Mouse (Mus musculus) stomach, embryonic 15.5 days (tissue): ENCODE measurements around the gene Nrbf2. TPM values are rescaled to one million over a fixed set of nuclear protein-coding genes. Genes with fewer than 3 reads are reported as not detected.

Source experiments
- ATAC-seq: fragments of 200-750 bp; cut with Nextera tagmentation; 2 replicates; pipeline ENCODE4 v1.8.0; 2017; ENCODE audit warnings: low read depth, moderate number of reproducible peaks, moderate TSS enrichment; ENCODE audit not compliant: insufficient read depth, low FRiP score
- H3K27ac ChIP-seq: fragments of 300-500 bp; sonication (generic); 2 replicates; pipeline ENCODE4 v1.5.1; 2015; ENCODE audit warnings: mild to moderate bottlenecking, inconsistent platforms
- H3K27me3 ChIP-seq: fragments of 300-500 bp; sonication (generic); replicated peaks from 2 replicates; pipeline ENCODE4 v1.6.1; 2015; ENCODE audit warnings: inconsistent platforms
- H3K36me3 ChIP-seq: fragments of 300-500 bp; sonication (generic); 2 replicates; pipeline ENCODE4 v1.6.1; 2015; ENCODE audit warnings: inconsistent platforms
- H3K4me1 ChIP-seq: fragments of 300-500 bp; sonication (generic); 2 replicates; pipeline ENCODE4 v1.6.1; 2015; ENCODE audit warnings: inconsistent platforms
- H3K4me2 ChIP-seq: fragments of 300-500 bp; sonication (generic); 2 replicates; pipeline ENCODE4 v1.6.1; 2015; ENCODE audit warnings: mild to moderate bottlenecking, inconsistent platforms
- H3K4me3 ChIP-seq: fragments of 300-500 bp; sonication (generic); replicated peaks from 2 replicates; pipeline ENCODE4 v1.5.1; 2015; ENCODE audit warnings: inconsistent platforms
- H3K9ac ChIP-seq: fragments of 300-500 bp; sonication (generic); 2 replicates; pipeline ENCODE4 v1.6.1; 2015; ENCODE audit warnings: inconsistent platforms
- H3K9me3 ChIP-seq: fragments of 300-500 bp; sonication (generic); 2 replicates; pipeline ENCODE4 v1.6.1; 2016; ENCODE audit warnings: inconsistent platforms
- WGBS: fragments of 180-500 bp; shearing (Covaris S2); methylation state at CpG from one replicate; pipeline ENCODE4 v1.1.7; 2015; 5-methylcytosine and 5-hydroxymethylcytosine counted together
- polyA plus RNA-seq: library from polyadenylated mRNA; unstranded; fragments of >200 nt; fragmentation: Nextera tagmentation; extraction: Ambion mirVana; gene quantifications from 2 replicates; pipeline ENCODE4 v1.2.1, GENCODE M21; 2015

The Nrbf2 gene
- polyA plus RNA-seq, 1 experiment from 2014 or later, result 35.1 TPM

DNA sequence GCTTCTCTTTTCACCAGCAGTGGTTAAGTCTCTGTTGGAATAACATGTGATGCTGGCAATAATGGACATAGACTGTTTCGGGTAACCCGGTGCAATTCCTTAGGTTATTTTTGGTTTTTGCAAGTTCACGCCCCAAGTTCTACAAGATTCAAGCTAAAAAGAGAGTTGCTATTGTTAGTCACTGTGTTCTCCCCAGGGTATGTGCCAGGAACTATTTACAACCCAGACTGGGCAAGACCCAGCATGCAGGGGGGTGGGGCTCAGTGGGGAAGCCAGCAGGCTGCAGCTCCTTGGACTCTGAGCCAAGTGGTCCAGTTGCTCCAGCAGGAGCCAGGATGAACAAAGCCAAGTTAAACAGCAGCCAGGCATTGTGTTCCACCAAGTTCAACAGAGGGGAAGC, 2.8 kb upstream of the Nrbf2 start:
- no peak overlapping the region for H3K4me2 ChIP-seq
- WGBS, result 70% methylated on average over 3 of the region's 3 CpGs
- no peaks in the 10 kb centered on the region for H3K36me3 ChIP-seq
- H3K9ac ChIP-seq, result no peak overlapping the region
- peak overlapping the region; percentile 37; the same call in 1 of the 2 replicates for H3K27ac ChIP-seq
- ATAC-seq, result no peak
- H3K4me1 ChIP-seq, result peaks cover 11% of the 10 kb centered on the region
- H3K4me3 ChIP-seq, result no peak overlapping the region
- H3K9me3 ChIP-seq, result no peaks in the 10 kb centered on the region
- no peaks in the 10 kb centered on the region for H3K27me3 ChIP-seq

GRCm38 (mm10) chr10:67284761-67285175, 337 bp downstream of the Nrbf2 start:
- Histone ChIP-seq H3K9me3 (no peaks in the 10 kb centered on the region), H3K4me3 (peak overlapping the region; percentile 97), H3K4me2 (peak overlapping the region; percentile 63), H3K27me3 (no peaks in the 10 kb centered on the region), H3K36me3 (no peaks in the 10 kb centered on the region), H3K27ac (peak overlapping the region; percentile 81), H3K4me1 (peaks cover 11% of the 10 kb centered on the region), H3K9ac (peak overlapping the region; percentile 92)
- ATAC-seq, result peak; percentile 58
- WGBS, result under 1% methylated on average over 36 of the region's 41 CpGs

DNA sequence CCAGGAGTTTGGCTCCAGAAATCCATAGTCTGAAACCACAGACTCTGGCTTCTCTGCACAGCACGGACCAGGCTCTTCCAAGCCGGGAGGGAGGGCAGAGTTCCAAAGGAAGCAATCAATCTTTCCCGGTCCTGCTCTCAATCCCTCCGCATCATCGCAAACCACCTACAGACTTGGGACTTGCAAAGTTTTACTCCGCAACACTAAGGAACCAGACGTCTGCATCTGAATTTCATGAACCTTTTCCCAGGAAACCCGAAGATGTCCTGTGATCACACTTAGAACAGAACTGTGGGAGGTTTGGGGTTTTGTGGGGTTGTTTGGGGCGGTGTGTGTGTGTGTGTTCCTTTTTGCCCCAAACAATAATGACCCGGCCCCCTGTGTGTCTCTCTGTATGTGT, 794 bp downstream of the Nrbf2 start:
- Histone ChIP-seq H3K27me3 (no peaks in the 10 kb centered on the region), H3K36me3 (no peaks in the 10 kb centered on the region), H3K4me2 (peak overlapping the region; percentile 63), H3K9me3 (no peaks in the 10 kb centered on the region), H3K27ac (peak overlapping the region; percentile 81), H3K4me3 (peak overlapping the region; percentile 97), H3K4me1 (peaks cover 11% of the 10 kb centered on the region), H3K9ac (peak overlapping the region; percentile 92)
- 2% methylated on average over 10 of the region's 10 CpGs for WGBS
- ATAC-seq, result no peak; the same call in 1 of the 2 replicates

DNA sequence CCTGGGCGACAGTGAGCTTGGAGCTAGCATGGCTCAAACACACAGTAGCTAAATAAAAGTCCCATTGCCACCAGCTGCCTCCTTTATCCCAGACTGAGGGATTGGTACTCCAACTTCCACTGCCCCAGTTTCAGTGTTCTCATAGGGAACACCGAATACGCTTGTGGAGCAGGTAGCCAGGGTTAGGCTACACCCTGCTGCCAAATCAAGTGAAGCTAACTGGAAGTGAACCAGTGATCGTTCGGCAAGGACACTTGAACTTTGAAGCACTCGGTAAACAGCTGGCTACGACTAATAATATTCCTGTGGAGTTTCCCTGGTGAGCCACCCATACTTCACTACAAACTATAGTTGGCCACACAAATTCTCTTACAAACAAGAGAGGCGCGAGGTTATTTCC, 1.6 kb downstream of the Nrbf2 start:
- H3K9ac ChIP-seq, result no peak overlapping the region
- ATAC-seq, result no peak
- WGBS, result 76% methylated on average over 9 of the region's 9 CpGs
- no peaks in the 10 kb centered on the region for H3K9me3 ChIP-seq
- peaks cover 11% of the 10 kb centered on the region for H3K4me1 ChIP-seq
- peak overlapping the region; percentile 63 for H3K4me2 ChIP-seq
- no peaks in the 10 kb centered on the region for H3K27me3 ChIP-seq
- H3K4me3 ChIP-seq, result peak overlapping the region; percentile 97
- no peaks in the 10 kb centered on the region for H3K36me3 ChIP-seq
- H3K27ac ChIP-seq, result no peak overlapping the region

DNA sequence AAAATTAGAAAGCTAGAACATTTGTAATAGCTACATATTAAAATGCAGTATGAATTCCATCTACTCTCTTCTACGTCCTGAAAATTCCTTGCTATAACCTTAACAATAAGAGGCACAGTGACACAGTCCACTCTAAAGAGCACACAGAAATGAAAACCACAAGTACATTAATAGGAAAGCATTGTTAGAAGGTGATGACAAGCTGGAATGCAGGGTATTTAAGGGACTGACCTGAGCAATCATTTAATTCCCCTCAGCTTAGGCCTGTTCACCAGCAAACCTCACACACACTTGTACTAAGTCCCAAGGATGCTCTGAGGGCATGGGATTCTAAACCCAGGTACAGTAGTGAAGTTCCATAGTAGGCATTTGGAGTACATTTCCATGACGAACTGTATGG, 2.6 kb downstream of the Nrbf2 start:
- WGBS, result 81% methylated on average over 2 of the region's 2 CpGs
- Histone ChIP-seq H3K36me3 (no peaks in the 10 kb centered on the region), H3K4me1 (peaks cover 11% of the 10 kb centered on the region), H3K9ac (no peak overlapping the region), H3K9me3 (no peaks in the 10 kb centered on the region), H3K27ac (no peak overlapping the region), H3K4me3 (no peak overlapping the region), H3K4me2 (no peak overlapping the region), H3K27me3 (no peaks in the 10 kb centered on the region)
- ATAC-seq, result no peak

DNA sequence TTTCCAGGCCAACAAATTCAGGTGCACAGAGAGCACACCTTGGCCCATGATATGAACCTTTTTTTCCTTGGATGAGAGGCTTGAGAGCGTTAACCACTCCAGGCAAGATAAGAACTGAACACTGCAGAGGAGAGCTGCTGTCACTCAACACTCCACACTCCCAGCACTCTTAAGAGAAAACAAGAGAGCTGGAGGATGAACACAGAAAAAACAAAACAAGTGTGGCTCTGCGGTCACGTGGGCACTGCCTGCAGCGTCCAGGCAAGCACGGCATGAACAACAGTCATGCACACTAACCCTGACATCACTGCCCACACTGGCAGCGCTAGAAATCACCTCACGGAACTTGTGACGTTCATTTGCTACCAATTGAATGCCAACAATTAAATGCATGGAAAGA, 3.3 kb downstream of the Nrbf2 start:
- WGBS, result 80% methylated on average over 8 of the region's 8 CpGs
- no peak overlapping the region for H3K4me3 ChIP-seq
- H3K4me2 ChIP-seq, result no peak overlapping the region
- ATAC-seq, result no peak
- H3K9ac ChIP-seq, result no peak overlapping the region
- H3K27me3 ChIP-seq, result no peaks in the 10 kb centered on the region
- H3K9me3 ChIP-seq, result no peaks in the 10 kb centered on the region
- H3K36me3 ChIP-seq, result no peaks in the 10 kb centered on the region
- H3K4me1 ChIP-seq, result peaks cover 11% of the 10 kb centered on the region
- H3K27ac ChIP-seq, result no peak overlapping the region

GRCm38 (mm10) chr10:67275916-67276315, 9.2 kb downstream of the Nrbf2 start:
- Histone ChIP-seq H3K9me3 (no peaks in the 10 kb centered on the region), H3K4me1 (no peaks in the 10 kb centered on the region), H3K36me3 (0 out of 2 replicates have a peak, but pooled peaks cover 6% of the 10 kb centered on the region), H3K9ac (no peak overlapping the region), H3K27ac (no peak overlapping the region), H3K27me3 (no peaks in the 10 kb centered on the region), H3K4me2 (no peak overlapping the region), H3K4me3 (no peak overlapping the region)
- no peak for ATAC-seq

- no peaks in the 10 kb centered on the region for H3K4me1 ChIP-seq
- no peak overlapping the region for H3K4me3 ChIP-seq
- 60% methylated on average over 1 of the region's 1 CpGs for WGBS
- no peak overlapping the region for H3K4me2 ChIP-seq
- H3K27me3 ChIP-seq, result no peaks in the 10 kb centered on the region
- no peak for ATAC-seq
- no peak overlapping the region for H3K9ac ChIP-seq
- peaks cover 4% of the 10 kb centered on the region; the same call in 1 of the 2 replicates for H3K36me3 ChIP-seq
- no peaks in the 10 kb centered on the region for H3K9me3 ChIP-seq
- no peak overlapping the region for H3K27ac ChIP-seq
Measured at GRCm38 (mm10) chr10:67264852-67265251, 20.3 kb downstream of the Nrbf2 start.

DNA sequence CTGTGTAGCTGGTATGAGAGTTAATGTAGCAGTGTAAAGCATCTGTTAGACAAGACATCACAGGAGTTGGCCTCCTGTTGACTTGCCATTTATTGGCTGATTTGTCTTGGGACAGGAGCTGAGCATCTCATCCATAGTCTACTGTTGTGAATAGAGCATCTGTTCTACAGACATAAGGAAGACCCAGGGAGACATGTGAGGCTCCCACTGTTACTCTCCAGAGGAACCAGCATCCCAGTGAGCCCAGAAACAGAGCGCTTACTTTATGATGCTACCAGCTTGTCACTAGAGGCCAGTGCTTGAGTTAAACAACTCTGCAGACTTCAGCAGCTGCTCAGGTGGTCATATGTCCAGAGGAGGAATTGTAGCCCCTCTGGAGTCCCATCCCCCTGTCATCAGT, 32.0 kb downstream of the Nrbf2 start:
- Histone ChIP-seq H3K27ac (no peak overlapping the region), H3K27me3 (no peaks in the 10 kb centered on the region), H3K9me3 (no peaks in the 10 kb centered on the region), H3K9ac (no peak overlapping the region), H3K36me3 (peaks cover 18% of the 10 kb centered on the region), H3K4me2 (no peak overlapping the region), H3K4me3 (no peak overlapping the region), H3K4me1 (no peaks in the 10 kb centered on the region)
- 100% methylated on average over 1 of the region's 1 CpGs for WGBS
- ATAC-seq, result no peak

- 60% methylated on average over 5 of the region's 5 CpGs for WGBS
- no peak for ATAC-seq
- H3K4me2 ChIP-seq, result no peak overlapping the region
Measured at GRCm38 (mm10) chr10:67252353-67252752, 32.8 kb downstream of the Nrbf2 start.

GRCm38 (mm10) chr10:67250846-67251245, 34.3 kb downstream of the Nrbf2 start:
- Histone ChIP-seq H3K27me3 (no peaks in the 10 kb centered on the region), H3K36me3 (peaks cover 20% of the 10 kb centered on the region), H3K4me2 (no peak overlapping the region), H3K4me3 (no peak overlapping the region), H3K27ac (no peak overlapping the region), H3K4me1 (no peaks in the 10 kb centered on the region), H3K9me3 (no peaks in the 10 kb centered on the region), H3K9ac (no peak overlapping the region)
- 93% methylated on average over 6 of the region's 6 CpGs for WGBS
- no peak for ATAC-seq

More at GRCm38 (mm10) chr10:67252353-67252752, 32.8 kb downstream of the Nrbf2 start:
- Histone ChIP-seq H3K27ac (no peak overlapping the region), H3K9ac (no peak overlapping the region), H3K9me3 (no peaks in the 10 kb centered on the region), H3K4me3 (no peak overlapping the region), H3K27me3 (no peaks in the 10 kb centered on the region), H3K4me1 (no peaks in the 10 kb centered on the region), H3K36me3 (peaks cover 15% of the 10 kb centered on the region)

GRCm38 (mm10) chr10:67249486-67249885, 35.6 kb downstream of the Nrbf2 start:
- Histone ChIP-seq H3K9me3 (no peaks in the 10 kb centered on the region), H3K4me1 (no peaks in the 10 kb centered on the region), H3K4me3 (no peak overlapping the region), H3K27me3 (no peaks in the 10 kb centered on the region), H3K9ac (no peak overlapping the region), H3K27ac (no peak overlapping the region), H3K36me3 (peaks cover 22% of the 10 kb centered on the region), H3K4me2 (no peak overlapping the region)
- WGBS, result 89% methylated on average over 2 of the region's 2 CpGs
- ATAC-seq, result no peak

DNA sequence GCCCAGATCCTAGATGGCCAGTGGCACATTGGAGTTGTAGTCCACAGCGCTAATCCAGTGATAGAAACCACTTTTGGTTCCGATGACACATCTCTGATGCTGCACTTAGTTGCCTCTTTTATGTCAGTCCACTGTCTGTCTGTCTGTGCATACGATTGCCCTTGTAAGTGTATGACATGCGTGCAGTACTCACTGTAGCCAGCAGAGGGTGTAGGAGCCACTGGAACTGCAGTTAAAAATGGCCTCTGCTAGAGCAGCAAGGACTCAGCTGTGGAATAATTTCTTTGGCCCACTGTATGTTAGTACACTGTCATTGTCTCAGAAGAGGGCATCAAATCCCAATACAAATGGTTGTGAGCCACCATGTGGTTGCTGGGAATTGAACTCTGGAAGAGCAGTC, 38.0 kb downstream of the Nrbf2 start:
- WGBS, result 93% methylated on average over 4 of the region's 4 CpGs
- H3K4me3 ChIP-seq, result no peak overlapping the region
- H3K27ac ChIP-seq, result no peak overlapping the region
- peaks cover 22% of the 10 kb centered on the region for H3K36me3 ChIP-seq
- no peaks in the 10 kb centered on the region for H3K4me1 ChIP-seq
- no peak overlapping the region for H3K9ac ChIP-seq
- no peaks in the 10 kb centered on the region for H3K27me3 ChIP-seq
- no peak for ATAC-seq
- no peaks in the 10 kb centered on the region for H3K9me3 ChIP-seq
- no peak overlapping the region for H3K4me2 ChIP-seq
